Mouse (Mus musculus) duodenum, adult 2 months (tissue): Measurements from ENCODE around the gene Kxd1. TPM values are rescaled to one million over a fixed set of nuclear protein-coding genes. Genes with fewer than 3 reads are reported as not detected.

Experiments used
- polyA plus RNA-seq: library from polyadenylated mRNA; depleted of rRNA; stranded (reverse); fragments of >200 nt; gene quantifications from 2 replicates; pipeline ENCODE4 v1.2.3, GENCODE M21; 2012; ENCODE audit warnings: low replicate concordance; rRNA removed

Gene Kxd1
- 64.0 and 85.0 TPM in 2 replicates for polyA plus RNA-seq

GRCm38 (mm10) chr8:70527512-70528181 is at the start of gene Kxd1, which contains the start of gene Fkbp8:
Gene Kxd1 (minus strand): TSS chr8:70527956.
Gene Fkbp8 (plus strand): TSS chr8:70527724.

GRCm38 (mm10) chr8:70539077-70539813 is 11.5 kb upstream of the Kxd1 start, which contains the start of gene Ell:
Gene Ell (plus strand): TSS chr8:70539457.

DNA sequence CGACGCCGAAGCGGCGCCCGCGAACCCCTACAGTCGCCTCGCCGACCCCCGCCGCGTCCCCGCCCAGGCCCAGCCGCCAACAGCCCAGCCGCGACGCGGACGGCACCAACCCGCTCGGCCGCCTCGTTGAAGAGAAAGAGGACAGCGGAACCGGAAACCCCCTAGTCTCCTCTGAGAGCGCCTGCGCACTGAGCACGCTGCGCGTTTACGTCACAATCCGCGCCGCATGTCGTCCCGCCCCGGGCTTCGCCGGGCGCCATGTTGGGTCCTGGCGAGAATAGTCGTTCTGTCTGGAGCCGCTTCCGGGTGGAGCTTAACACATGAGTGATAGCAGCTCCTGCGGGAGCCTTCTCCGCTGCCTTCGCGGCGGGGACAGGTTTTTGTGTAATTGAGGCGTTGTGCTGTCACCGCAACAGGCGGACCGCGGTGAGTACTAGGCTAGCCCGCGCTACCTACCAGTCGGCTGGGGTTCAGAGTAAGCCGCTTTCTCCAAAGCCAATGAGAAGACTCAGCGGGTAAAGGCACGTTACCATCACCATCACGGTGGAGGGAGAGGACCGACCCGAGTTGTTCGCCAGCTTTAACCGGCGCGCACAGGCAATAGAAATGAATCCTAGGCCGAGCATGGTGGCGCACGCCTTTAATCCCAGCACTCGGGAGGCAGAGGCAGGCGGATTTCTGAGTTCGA is 17.4 kb downstream of the Kxd1 start, which contains the start of gene Uba52:
TSS of gene Uba52 (minus strand) at position 574 of the 688 bp plus-strand sequence.

DNA sequence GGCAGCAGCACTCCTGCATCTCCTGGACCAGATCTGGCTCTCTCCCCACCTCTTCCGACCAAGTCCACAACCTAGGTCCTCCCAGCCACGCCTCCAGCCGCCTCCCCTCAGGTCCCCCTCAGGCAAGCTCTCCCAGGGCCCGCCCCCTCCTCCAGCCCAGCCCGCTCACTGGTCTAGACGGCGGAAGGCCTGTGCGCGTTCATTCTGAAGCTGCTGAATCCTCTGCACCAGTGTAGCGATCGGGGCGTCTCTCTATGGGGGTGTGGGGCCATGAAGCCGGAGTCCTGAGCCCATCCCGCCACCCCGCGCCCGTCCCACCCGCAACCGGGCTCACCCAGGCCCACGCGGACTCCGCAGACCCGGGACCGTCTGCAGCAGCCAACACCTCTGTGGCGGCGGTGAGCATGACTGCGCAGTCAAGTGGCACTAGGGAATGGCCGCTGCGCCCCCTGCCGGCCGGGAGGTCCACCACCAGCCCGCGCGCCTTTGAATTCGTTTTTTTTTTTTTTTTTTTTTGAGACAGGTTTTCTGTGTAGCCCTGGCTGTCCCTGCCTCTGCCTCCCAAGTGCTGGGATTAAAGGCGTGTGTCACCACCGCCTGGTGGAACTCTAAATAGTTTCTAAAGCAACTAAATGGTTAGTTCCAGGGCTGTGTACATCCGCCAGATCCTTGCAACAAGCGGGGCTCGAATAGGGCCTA is 21.3 kb downstream of the Kxd1 start, which contains the start of gene Rex1bd:
TSS of gene Rex1bd (minus strand) at position 425 of the 699 bp plus-strand sequence.

DNA sequence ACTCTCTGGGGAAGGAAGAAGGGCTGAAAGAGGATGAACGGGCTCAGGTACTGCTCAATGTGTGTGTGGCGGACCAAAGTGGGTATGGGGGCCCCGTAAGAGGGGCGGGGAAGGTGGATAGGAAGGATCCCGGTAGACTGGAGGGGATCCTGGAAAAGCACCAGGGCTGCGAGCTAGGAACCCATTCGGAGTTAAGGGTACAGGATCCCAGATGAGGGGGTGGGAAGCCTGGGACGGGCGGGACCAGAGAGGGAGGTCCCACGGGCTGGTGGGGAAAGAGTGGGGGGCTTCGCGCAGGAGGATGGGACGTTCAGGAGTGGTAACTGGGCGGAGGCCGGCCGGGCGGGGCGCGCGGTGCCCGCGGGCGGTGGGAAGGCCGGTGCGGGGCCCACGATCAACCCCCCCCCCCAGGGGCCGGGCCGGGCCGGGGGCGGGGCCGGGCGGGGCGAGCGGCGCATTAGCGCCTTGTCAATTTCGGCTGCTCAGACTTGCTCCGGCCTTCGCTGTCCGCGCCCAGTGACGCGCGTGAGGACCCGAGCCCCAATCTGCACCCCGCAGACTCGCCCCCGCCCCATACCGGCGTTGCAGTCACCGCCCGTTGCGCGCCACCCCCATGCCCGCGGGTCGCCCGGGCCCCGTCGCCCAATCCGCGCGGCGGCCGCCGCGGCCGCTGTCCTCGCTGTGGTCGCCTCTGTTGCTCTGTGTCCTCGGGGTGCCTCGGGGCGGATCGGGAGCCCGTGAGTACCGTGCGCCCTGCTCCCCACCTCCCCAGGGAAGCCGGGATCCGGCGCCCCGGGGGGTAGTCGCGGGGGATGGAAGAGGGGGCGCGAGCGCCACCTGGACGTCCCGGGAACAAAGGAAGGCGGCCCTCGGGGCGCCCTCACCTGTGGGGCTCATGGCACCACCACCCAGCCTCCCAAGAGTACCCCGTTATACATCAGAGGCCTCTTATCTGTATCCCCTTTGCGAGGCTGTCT is 34.8 kb downstream of the Kxd1 start, which contains the start of gene Crlf1:
TSS of gene Crlf1 (plus strand) at position 495 of the 977 bp plus-strand sequence.

DNA sequence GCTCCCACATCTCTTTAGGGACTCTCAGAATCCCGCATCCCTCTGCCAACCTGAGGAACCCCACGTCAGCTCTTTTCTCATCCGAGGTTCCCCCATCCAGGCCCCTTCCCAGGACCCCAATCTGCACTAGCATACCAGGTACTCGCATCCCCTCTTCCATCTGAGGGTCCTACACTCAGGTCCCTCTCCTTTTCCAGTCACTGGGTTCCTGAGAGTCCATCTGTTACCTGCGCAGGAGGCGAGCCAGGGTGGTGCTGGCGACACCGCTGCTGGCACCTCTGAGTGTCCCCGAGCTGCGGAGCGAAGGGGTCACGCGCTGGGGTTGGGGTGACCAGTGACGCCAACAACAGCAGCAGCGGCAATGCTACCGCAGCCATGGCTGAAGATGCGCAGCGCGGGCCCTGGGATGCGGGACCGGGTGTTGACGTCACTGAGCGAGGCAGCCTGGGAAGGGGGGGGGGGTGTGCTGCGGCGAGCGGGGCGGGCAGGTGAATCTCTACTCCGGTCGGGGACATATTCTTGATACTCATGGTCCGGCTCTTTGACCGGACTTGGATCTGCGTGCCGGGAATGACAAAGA is 40.7 kb downstream of the Kxd1 start, which contains the start of gene Tmem59l:
TSS of gene Tmem59l (minus strand) at position 418 of the 580 bp plus-strand sequence.

DNA sequence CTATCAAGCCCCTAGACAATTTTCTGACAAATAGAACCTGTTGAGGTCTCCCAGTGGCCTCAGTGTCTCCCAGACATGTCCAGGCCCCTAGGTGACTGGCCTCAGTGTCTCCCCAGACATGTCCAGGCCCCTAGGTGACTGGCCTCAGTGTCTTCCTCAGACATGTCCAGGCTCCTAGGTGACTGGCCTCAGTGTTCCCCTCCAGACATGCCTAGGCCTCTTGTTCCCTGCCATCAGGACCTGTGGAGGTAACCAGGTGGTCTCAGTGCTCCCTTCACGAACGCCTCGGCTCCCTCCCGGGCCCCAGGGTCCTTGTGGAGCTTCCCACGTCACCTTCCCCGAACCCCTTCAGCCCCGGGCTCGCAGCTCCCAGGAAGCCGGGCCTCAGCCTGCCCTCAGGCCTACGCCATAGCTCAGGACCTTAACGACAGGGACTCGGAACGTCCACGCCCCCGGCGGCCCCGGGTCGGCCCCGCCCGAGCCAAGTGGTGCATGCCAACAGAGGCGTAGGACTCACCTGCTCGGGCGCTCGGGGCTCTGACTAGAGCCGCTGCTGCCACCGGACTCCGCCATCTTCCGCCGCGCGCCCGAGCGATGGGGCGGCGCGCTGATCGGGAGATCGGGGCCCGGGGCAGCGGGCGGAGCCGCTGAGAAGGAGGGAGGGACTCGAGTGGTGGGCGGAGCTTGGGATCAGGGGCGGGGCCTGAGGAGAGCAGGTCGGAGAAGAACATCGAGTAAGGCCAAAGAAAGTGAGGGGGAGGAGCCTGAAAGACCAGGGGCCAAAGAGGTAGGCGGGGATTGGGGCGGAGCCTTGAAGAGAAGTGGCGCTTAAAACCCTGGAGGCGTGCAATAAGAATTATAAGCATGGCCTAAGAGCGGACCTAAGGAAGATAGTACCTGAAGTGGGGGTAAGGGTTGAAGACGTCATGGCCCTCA is 51.2 kb downstream of the Kxd1 start, which contains the start of gene Klhl26:
TSS of gene Klhl26 (minus strand) at position 636 of the 936 bp plus-strand sequence.

Other genes with a start within 250 kb of the Kxd1 start
- gene Homer3, start 245.1 kb downstream of the Kxd1 start, polyA plus RNA-seq, result 6.9 and 10.9 TPM in 2 replicates
- gene Ddx49, start 225.5 kb downstream of the Kxd1 start, polyA plus RNA-seq, result 54.8 and 59.0 TPM in 2 replicates
- gene Cope, start 225.4 kb downstream of the Kxd1 start, polyA plus RNA-seq, result 554 and 704 TPM in 2 replicates
- 0.33 and 1.1 TPM in 2 replicates for gene Cers1, start 212.2 kb downstream of the Kxd1 start, polyA plus RNA-seq
- 0.98 and 0.99 TPM in 2 replicates for gene Gdf1, start 198.1 kb downstream of the Kxd1 start, polyA plus RNA-seq
- gene Upf1, start 174.7 kb downstream of the Kxd1 start, polyA plus RNA-seq, result 32.7 and 38.5 TPM in 2 replicates
- gene Comp, start 154.4 kb downstream of the Kxd1 start, polyA plus RNA-seq, result 0.12 and 0.51 TPM in 2 replicates
- gene Crtc1, start 88.4 kb downstream of the Kxd1 start, polyA plus RNA-seq, result 12.2 and 17.8 TPM in 2 replicates
- gene Klhl26, start 51.0 kb downstream of the Kxd1 start, polyA plus RNA-seq, result 22.5 and 31.2 TPM in 2 replicates
- gene Tmem59l, start 40.6 kb downstream of the Kxd1 start, polyA plus RNA-seq, result 2.5 TPM in 2 replicates
- 2.7 and 9.8 TPM in 2 replicates for gene Crlf1, start 34.8 kb downstream of the Kxd1 start, polyA plus RNA-seq
- 137 and 190 TPM in 2 replicates for gene Rex1bd, start 21.2 kb downstream of the Kxd1 start, polyA plus RNA-seq
- 1,130 and 1,246 TPM in 2 replicates for gene Uba52, start 17.2 kb downstream of the Kxd1 start, polyA plus RNA-seq
- gene Fkbp8, start 232 bp downstream of the Kxd1 start, polyA plus RNA-seq, result 325 and 545 TPM in 2 replicates
- gene Ell, start 11.5 kb upstream of the Kxd1 start, polyA plus RNA-seq, result 25.2 and 37.0 TPM in 2 replicates
- 89.0 and 112 TPM in 2 replicates for gene Isyna1, start 66.4 kb upstream of the Kxd1 start, polyA plus RNA-seq
- 192 and 205 TPM in 2 replicates for gene Ssbp4, start 80.9 kb upstream of the Kxd1 start, polyA plus RNA-seq
- gene Lrrc25, start 88.2 kb upstream of the Kxd1 start, polyA plus RNA-seq, result 5.9 and 12.7 TPM in 2 replicates
- 7.2 and 7.6 TPM in 2 replicates for gene Gdf15, start 104.5 kb upstream of the Kxd1 start, polyA plus RNA-seq
- 53.9 and 98.0 TPM in 2 replicates for gene Pgpep1, start 132.4 kb upstream of the Kxd1 start, polyA plus RNA-seq
- 82.4 and 136 TPM in 2 replicates for gene Lsm4, start 145.3 kb upstream of the Kxd1 start, polyA plus RNA-seq
- gene Jund, start 171.0 kb upstream of the Kxd1 start, polyA plus RNA-seq, result 654 and 1,953 TPM in 2 replicates
- 0.01 and 0.06 TPM in 2 replicates for gene Iqcn, start 175.5 kb upstream of the Kxd1 start, polyA plus RNA-seq
- gene Gm3336, start 190.6 kb upstream of the Kxd1 start, polyA plus RNA-seq, result 39.9 and 50.2 TPM in 2 replicates
- 5.2 and 15.1 TPM in 2 replicates for gene Pde4c, start 195.8 kb upstream of the Kxd1 start, polyA plus RNA-seq
- 30.3 and 33.5 TPM in 2 replicates for gene Rab3a, start 226.7 kb upstream of the Kxd1 start, polyA plus RNA-seq
- gene Mpv17l2, start 233.0 kb upstream of the Kxd1 start, polyA plus RNA-seq, result 107 and 299 TPM in 2 replicates
- 233 and 412 TPM in 2 replicates for gene Pik3r2, start 248.8 kb upstream of the Kxd1 start, polyA plus RNA-seq